Mouse (Mus musculus): ENCODE data around the gene Acoxl. TPM values are rescaled to one million over a fixed set of nuclear protein-coding genes. Genes with fewer than 3 reads are reported as not detected.
"Not testable (repeated sequence)": the region's sequence is repeated elsewhere in the genome, so short reads cannot be mapped to it uniquely, and the experiment has no call there.

Acoxl gene
- polyA plus RNA-seq, 1 experiment from 2014 or later, result 0.12 TPM

- H3K4me1 ChIP-seq, result no peaks in the 10 kb centered on the region
- no peak overlapping the region for H3K9ac ChIP-seq
- no peaks in the 10 kb centered on the region; the same call in 1 of the 2 replicates for H3K27me3 ChIP-seq (replicated peaks)
- ATAC-seq (ENCODE audit: extremely low read depth, insufficient number of reproducible peaks, low FRiP score, low TSS enrichment), result no peak
- H3K36me3 ChIP-seq, result no peaks in the 10 kb centered on the region
- H3K27ac ChIP-seq (replicated peaks), result no peak overlapping the region
- H3K4me2 ChIP-seq, result no peak overlapping the region
- H3K4me3 ChIP-seq, result no peak overlapping the region
- WGBS, result 45% methylated on average over 1 of the region's 1 CpGs
- H3K9me3 ChIP-seq, result no peaks in the 10 kb centered on the region
These were observed 256.6 kb downstream of the Acoxl start for GRCm38 (mm10) chr2:128095270-128095669.

GRCm38 (mm10) chr2:128096070-128096469 lies 257.4 kb downstream of the Acoxl start:
- Histone ChIP-seq H3K27me3 (replicated peaks) (no peaks in the 10 kb centered on the region; the same call in 1 of the 2 replicates), H3K9me3 (no peaks in the 10 kb centered on the region), H3K4me1 (no peaks in the 10 kb centered on the region), H3K4me3 (no peak overlapping the region), H3K4me2 (no peak overlapping the region), H3K9ac (no peak overlapping the region), H3K36me3 (no peaks in the 10 kb centered on the region), H3K27ac (replicated peaks) (no peak overlapping the region)
- 74% methylated on average over 1 of the region's 1 CpGs for WGBS
- ATAC-seq (ENCODE audit: extremely low read depth, insufficient number of reproducible peaks, low FRiP score, low TSS enrichment), result no peak

GRCm38 (mm10) chr2:128098118-128098517 lies 259.4 kb downstream of the Acoxl start:
- H3K4me3 ChIP-seq; H3K9me3 ChIP-seq; H3K9ac ChIP-seq; H3K4me1 ChIP-seq; H3K36me3 ChIP-seq; H3K4me2 ChIP-seq; H3K27me3 ChIP-seq (replicated peaks); H3K27ac ChIP-seq (replicated peaks); ATAC-seq (ENCODE audit: extremely low read depth, insufficient number of reproducible peaks, low FRiP score, low TSS enrichment): not testable (repeated sequence)
- WGBS, result 83% methylated on average over 4 of the region's 5 CpGs

DNA sequence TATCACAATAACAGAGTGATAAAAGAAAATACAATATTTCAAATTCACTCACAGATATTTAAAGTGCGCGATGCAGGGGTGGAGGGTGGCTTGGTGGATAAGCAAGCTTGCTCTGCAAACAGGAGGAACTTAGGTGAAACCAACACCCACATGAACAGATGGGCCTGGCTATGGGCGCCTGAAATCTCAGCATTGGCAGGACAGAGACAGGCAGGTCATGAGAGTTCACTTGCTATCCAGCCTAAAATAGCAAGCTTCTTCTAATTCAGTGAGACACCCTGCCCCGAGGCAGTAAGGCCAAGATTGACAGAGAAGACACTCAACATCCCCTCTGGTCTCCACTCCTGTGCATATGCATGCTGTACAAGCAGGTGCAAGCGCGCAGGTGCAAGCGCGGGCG lies 263.4 kb downstream of the Acoxl start:
- Histone ChIP-seq H3K9me3 (no peaks in the 10 kb centered on the region), H3K9ac (no peak overlapping the region), H3K36me3 (no peaks in the 10 kb centered on the region), H3K4me2 (no peak overlapping the region), H3K27ac (replicated peaks) (no peak overlapping the region), H3K27me3 (replicated peaks) (peaks cover 3% of the 10 kb centered on the region; the same call in 1 of the 2 replicates), H3K4me3 (no peak overlapping the region), H3K4me1 (peaks cover 26% of the 10 kb centered on the region)
- no peak for ATAC-seq (ENCODE audit: extremely low read depth, insufficient number of reproducible peaks, low FRiP score, low TSS enrichment)
- WGBS, result 79% methylated on average over 9 of the region's 9 CpGs

DNA sequence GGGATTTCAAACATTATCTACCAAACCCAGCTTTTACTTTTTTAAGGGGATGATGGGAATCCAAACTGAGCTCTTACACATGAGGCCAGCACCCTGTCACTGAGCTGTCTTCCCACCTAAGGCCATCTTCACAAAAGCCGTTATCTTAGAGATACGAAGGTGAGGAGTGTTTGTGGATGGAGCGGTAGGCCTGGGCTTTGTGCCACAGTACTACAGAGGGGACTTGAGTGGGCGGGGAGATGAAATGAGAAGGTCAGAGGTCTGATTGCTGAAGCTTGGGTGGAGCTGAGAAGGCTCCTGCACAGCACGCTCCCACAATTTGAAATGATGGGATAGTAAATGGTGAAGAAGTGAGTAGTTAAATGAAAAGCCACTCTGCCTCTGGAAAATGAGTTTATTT lies 266.1 kb downstream of the Acoxl start:
- H3K27ac ChIP-seq (replicated peaks), result no peak overlapping the region
- peaks cover 3% of the 10 kb centered on the region; the same call in 1 of the 2 replicates for H3K27me3 ChIP-seq (replicated peaks)
- H3K9me3 ChIP-seq, result no peaks in the 10 kb centered on the region
- peaks cover 26% of the 10 kb centered on the region for H3K4me1 ChIP-seq
- 34% methylated on average over 5 of the region's 5 CpGs for WGBS
- no peaks in the 10 kb centered on the region for H3K36me3 ChIP-seq
- ATAC-seq (ENCODE audit: extremely low read depth, insufficient number of reproducible peaks, low FRiP score, low TSS enrichment), result no peak
- H3K9ac ChIP-seq, result no peak overlapping the region
- no peak overlapping the region for H3K4me3 ChIP-seq
- H3K4me2 ChIP-seq, result no peak overlapping the region

- no peak overlapping the region for H3K9ac ChIP-seq
- no peak overlapping the region for H3K4me2 ChIP-seq
- peaks cover 26% of the 10 kb centered on the region for H3K4me1 ChIP-seq
- H3K9me3 ChIP-seq, result no peaks in the 10 kb centered on the region
- H3K27me3 ChIP-seq (replicated peaks), result peaks cover 3% of the 10 kb centered on the region; the same call in 1 of the 2 replicates
- no peaks in the 10 kb centered on the region for H3K36me3 ChIP-seq
- 69% methylated on average over 11 of the region's 11 CpGs for WGBS
- no peak overlapping the region for H3K27ac ChIP-seq (replicated peaks)
- ATAC-seq (ENCODE audit: extremely low read depth, insufficient number of reproducible peaks, low FRiP score, low TSS enrichment), result no peak
- H3K4me3 ChIP-seq, result no peak overlapping the region
These were observed 267.0 kb downstream of the Acoxl start for GRCm38 (mm10) chr2:128105651-128106050.

DNA sequence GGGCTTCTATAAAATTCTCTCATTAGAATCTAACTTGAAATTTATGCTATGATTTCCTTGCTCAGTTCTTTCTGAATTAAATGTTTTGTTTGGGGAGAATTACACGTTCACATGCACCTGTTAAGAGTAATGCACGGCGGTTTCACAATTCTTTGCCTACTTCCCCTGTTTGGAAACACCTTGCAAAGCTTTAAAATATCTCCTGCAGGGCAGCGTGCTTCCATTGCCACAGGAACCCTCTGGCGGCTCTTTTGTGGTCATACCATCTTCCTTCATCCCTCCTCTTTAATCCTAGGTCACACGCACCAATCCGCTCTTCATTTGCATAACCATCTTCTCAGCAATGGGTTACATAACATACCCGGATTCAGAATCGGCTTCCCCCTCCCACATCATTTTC lies 272.9 kb downstream of the Acoxl start:
- H3K4me1 ChIP-seq, result no peaks in the 10 kb centered on the region
- no peak overlapping the region for H3K4me2 ChIP-seq
- H3K4me3 ChIP-seq, result no peak overlapping the region
- peaks cover 3% of the 10 kb centered on the region; the same call in 1 of the 2 replicates for H3K27me3 ChIP-seq (replicated peaks)
- H3K9ac ChIP-seq, result no peak overlapping the region
- H3K36me3 ChIP-seq, result no peaks in the 10 kb centered on the region
- no peaks in the 10 kb centered on the region for H3K9me3 ChIP-seq
- no peak for ATAC-seq (ENCODE audit: extremely low read depth, insufficient number of reproducible peaks, low FRiP score, low TSS enrichment)
- WGBS, result 72% methylated on average over 9 of the region's 9 CpGs
- no peak overlapping the region for H3K27ac ChIP-seq (replicated peaks)

GRCm38 (mm10) chr2:128114621-128115020 lies 275.9 kb downstream of the Acoxl start:
- H3K36me3 ChIP-seq, result no peaks in the 10 kb centered on the region
- no peak overlapping the region for H3K4me3 ChIP-seq
- WGBS, result 79% methylated on average over 3 of the region's 3 CpGs
- H3K27ac ChIP-seq (replicated peaks), result no peak overlapping the region
- no peaks in the 10 kb centered on the region; the same call in 1 of the 2 replicates for H3K27me3 ChIP-seq (replicated peaks)
- no peak for ATAC-seq (ENCODE audit: extremely low read depth, insufficient number of reproducible peaks, low FRiP score, low TSS enrichment)
- H3K9me3 ChIP-seq, result no peaks in the 10 kb centered on the region
- H3K4me2 ChIP-seq, result no peak overlapping the region
- H3K9ac ChIP-seq, result no peak overlapping the region
- H3K4me1 ChIP-seq, result no peaks in the 10 kb centered on the region

DNA sequence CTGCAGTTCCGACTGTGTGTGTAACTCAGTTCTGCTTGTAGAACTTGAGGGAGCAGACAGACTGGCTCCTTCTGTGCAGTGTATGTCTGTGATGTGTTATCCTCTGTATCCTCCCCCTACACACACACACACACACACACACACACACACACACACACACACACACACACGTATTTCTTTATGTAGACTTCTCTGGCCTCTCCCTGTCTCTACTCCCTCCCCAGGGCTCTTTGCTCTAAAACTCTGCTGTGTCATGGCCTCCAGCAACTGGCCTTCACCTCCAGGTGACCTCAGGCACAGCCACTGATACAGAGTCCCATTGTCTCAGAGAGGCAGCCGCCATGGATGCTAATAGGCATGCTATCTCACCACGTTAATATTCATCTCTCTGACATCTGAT lies 276.9 kb downstream of the Acoxl start:
- H3K27ac ChIP-seq (replicated peaks), result no peak overlapping the region
- no peak for ATAC-seq (ENCODE audit: extremely low read depth, insufficient number of reproducible peaks, low FRiP score, low TSS enrichment)
- no peak overlapping the region for H3K4me2 ChIP-seq
- H3K9me3 ChIP-seq, result no peaks in the 10 kb centered on the region
- WGBS, result 45% methylated on average over 4 of the region's 4 CpGs
- H3K4me3 ChIP-seq, result no peak overlapping the region
- H3K36me3 ChIP-seq, result no peaks in the 10 kb centered on the region
- no peak overlapping the region for H3K9ac ChIP-seq
- no peaks in the 10 kb centered on the region for H3K4me1 ChIP-seq
- H3K27me3 ChIP-seq (replicated peaks), result peaks cover 7% of the 10 kb centered on the region; the same call in 1 of the 2 replicates

- H3K36me3 ChIP-seq, result no peaks in the 10 kb centered on the region
- no peak overlapping the region for H3K4me2 ChIP-seq
- 78% methylated on average over 7 of the region's 7 CpGs for WGBS
- no peak overlapping the region for H3K27ac ChIP-seq (replicated peaks)
- H3K4me1 ChIP-seq, result peaks cover 1% of the 10 kb centered on the region
- H3K27me3 ChIP-seq (replicated peaks), result peaks cover 26% of the 10 kb centered on the region
- no peak overlapping the region for H3K9ac ChIP-seq
- no peak for ATAC-seq (ENCODE audit: extremely low read depth, insufficient number of reproducible peaks, low FRiP score, low TSS enrichment)
- no peaks in the 10 kb centered on the region for H3K9me3 ChIP-seq
- H3K4me3 ChIP-seq, result no peak overlapping the region
These were observed 278.9 kb downstream of the Acoxl start for GRCm38 (mm10) chr2:128117605-128118004.

DNA sequence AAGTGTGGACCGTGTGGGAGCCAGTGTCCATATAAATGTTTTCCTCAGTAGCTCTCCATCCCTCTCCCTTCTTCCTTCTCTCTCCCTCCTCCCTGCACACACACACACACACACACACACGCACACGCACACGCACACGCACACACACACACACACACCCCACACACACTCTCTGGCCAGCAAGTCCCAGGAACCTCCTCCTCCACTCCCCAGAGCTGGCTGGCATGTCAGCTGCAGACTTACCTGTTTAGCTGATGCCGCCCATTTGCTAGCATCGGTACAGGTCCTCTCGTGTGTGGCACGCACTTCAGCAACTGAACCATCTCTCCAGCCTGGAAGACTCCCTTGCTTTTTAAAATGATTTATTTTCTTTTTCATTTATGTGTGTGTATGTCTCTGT lies 280.3 kb downstream of the Acoxl start:
- Histone ChIP-seq H3K4me2 (no peak overlapping the region), H3K4me1 (peaks cover 15% of the 10 kb centered on the region), H3K27ac (replicated peaks) (no peak overlapping the region), H3K4me3 (no peak overlapping the region), H3K27me3 (replicated peaks) (peaks cover 38% of the 10 kb centered on the region), H3K9ac (no peak overlapping the region), H3K36me3 (no peaks in the 10 kb centered on the region), H3K9me3 (no peaks in the 10 kb centered on the region)
- 84% methylated on average over 9 of the region's 9 CpGs for WGBS
- ATAC-seq (ENCODE audit: extremely low read depth, insufficient number of reproducible peaks, low FRiP score, low TSS enrichment), result no peak

DNA sequence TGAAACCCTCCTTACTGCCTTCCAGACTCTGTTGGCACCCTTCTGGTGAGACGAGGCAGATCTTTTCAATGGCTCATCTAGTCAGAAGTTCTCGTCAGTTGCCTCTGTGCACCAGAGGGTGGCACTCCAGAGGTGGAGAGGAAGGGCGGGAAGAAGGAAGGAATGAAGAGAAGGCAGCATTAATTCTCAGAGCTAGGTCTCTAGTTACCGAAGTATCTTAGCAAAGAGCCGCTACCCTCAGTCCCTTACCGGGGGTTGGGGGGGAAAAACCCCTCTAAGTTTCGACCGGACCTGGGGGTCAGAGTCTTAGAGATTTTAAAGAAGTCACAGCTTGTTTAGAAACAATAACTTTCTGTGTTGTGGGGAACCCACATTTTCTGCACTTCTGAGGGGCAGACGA lies 283.8 kb downstream of the Acoxl start:
- Histone ChIP-seq H3K4me1 (peaks cover 29% of the 10 kb centered on the region), H3K9ac (peak overlapping the region; percentile 53), H3K27ac (replicated peaks) (no peak overlapping the region), H3K27me3 (replicated peaks) (peaks cover 46% of the 10 kb centered on the region), H3K4me2 (peak overlapping the region; percentile 99), H3K9me3 (no peaks in the 10 kb centered on the region), H3K36me3 (no peaks in the 10 kb centered on the region), H3K4me3 (peak overlapping the region; percentile 81)
- no peak for ATAC-seq (ENCODE audit: extremely low read depth, insufficient number of reproducible peaks, low FRiP score, low TSS enrichment)
- WGBS, result under 1% methylated on average over 9 of the region's 9 CpGs

All from heart, embryonic 13.5 days (tissue).